Mouse (Mus musculus) liver, embryonic 14.5 days (tissue): ENCODE results near the gene Ak6. TPM values are rescaled to one million over a fixed set of nuclear protein-coding genes. Genes with fewer than 3 reads are reported as not detected.
A peak's percentile ranks its signal among the peaks of the same experiment; 100 is the strongest.

Source experiments
- ATAC-seq: fragments of 200-750 bp; cut with Nextera tagmentation; 2 replicates; pipeline ENCODE4 v1.8.0; 2017; ENCODE audit warnings: moderate number of reproducible peaks, mild to moderate bottlenecking, moderate library complexity; ENCODE audit not compliant: insufficient read depth
- DNase-seq, 3 experiments: peaks; one replicate each; pipeline ENCODE4 v3.0.0-alpha.2; 2012 to 2013; ENCODE audit warnings: low read depth in 3 of 3, low spot score in 3 of 3
- H3K27ac ChIP-seq: fragments of 300-500 bp; sonication (generic); 2 replicates; pipeline ENCODE4 v1.5.1; 2014; ENCODE audit warnings: moderate library complexity, mild to moderate bottlenecking, control low read depth, inconsistent platforms
- H3K27me3 ChIP-seq: fragments of 300-500 bp; sonication (generic); 2 replicates; pipeline ENCODE4 v1.6.1; 2014; ENCODE audit warnings: mild to moderate bottlenecking, low read length, moderate library complexity; ENCODE audit not compliant: control insufficient read depth, insufficient read depth
- H3K36me3 ChIP-seq: fragments of 300-500 bp; sonication (generic); replicated peaks from 2 replicates; pipeline ENCODE4 v1.6.1; 2014; ENCODE audit warnings: low read depth; ENCODE audit not compliant: control insufficient read depth, insufficient read depth
- H3K4me1 ChIP-seq, 2 experiments: fragments of 200-500 bp in 1 of 2; fragments of 300-500 bp in 1 of 2; sonication (generic) in 1 of 2; replicated peaks; 2 replicates each; pipeline ENCODE4 v1.6.1; 2012 to 2014; ENCODE audit warnings: antibody characterized with exemption in 1 of 2, inconsistent platforms in 1 of 2, low read length in 1 of 2; ENCODE audit not compliant: control insufficient read depth in 2 of 2, insufficient read depth in 2 of 2
- H3K4me2 ChIP-seq: fragments of 300-500 bp; sonication (generic); 2 replicates; pipeline ENCODE4 v1.6.1; 2014; ENCODE audit warnings: low read depth, mild to moderate bottlenecking, control low read depth, moderate library complexity
- H3K4me3 ChIP-seq, 2 experiments: fragments of 200-500 bp in 1 of 2; fragments of 300-500 bp in 1 of 2; sonication (generic) in 1 of 2; 2 replicates each; pipeline ENCODE4 v1.5.1; 2012 to 2014; ENCODE audit warnings: low read depth in 2 of 2, low read length in 2 of 2, mild to moderate bottlenecking in 2 of 2, control low read depth in 1 of 2, inconsistent platforms in 1 of 2, moderate library complexity in 1 of 2; ENCODE audit not compliant: insufficient read depth in 1 of 2
- H3K9ac ChIP-seq: fragments of 300-500 bp; sonication (generic); replicated peaks from 2 replicates; pipeline ENCODE4 v1.6.1; 2014; ENCODE audit warnings: mild to moderate bottlenecking, control low read depth, moderate library complexity
- H3K9me3 ChIP-seq: fragments of 300-500 bp; sonication (generic); 2 replicates; pipeline ENCODE4 v1.6.1; 2016; ENCODE audit warnings: low read length, mixed read lengths; ENCODE audit not compliant: control insufficient read depth
- CTCF ChIP-seq: IDR thresholded peaks from 2 replicates; pipeline ENCODE4 v1.5.1; 2016; ENCODE audit warnings: antibody characterized with exemption, low read depth, control low read depth
- EP300 ChIP-seq: IDR thresholded peaks from 2 replicates; pipeline ENCODE4 v1.6.1; 2016; ENCODE audit warnings: antibody characterized with exemption, low read depth
- WGBS: fragments of 180-500 bp; shearing (Covaris S2); extraction: QIAGEN DNeasy Blood & Tissue Kit; methylation state at CpG from one replicate; pipeline ENCODE4 v1.1.7; 2014; ENCODE audit not compliant: insufficient replicate concordance; 5-methylcytosine and 5-hydroxymethylcytosine counted together
- polyA plus RNA-seq, 2 experiments: library from polyadenylated mRNA; depleted of rRNA in 1 of 2; stranded (reverse) in 1 of 2; unstranded in 1 of 2; fragments of >200 nt; fragmentation: Nextera tagmentation in 1 of 2; extraction: Ambion mirVana in 1 of 2; gene quantifications; 2 replicates each; pipeline versions ENCODE4 v1.2.1 to v1.2.3; 2012 to 2014

The Ak6 gene
- polyA plus RNA-seq, 2 experiments: 111 to 191 TPM

GRCm38 (mm10) chr13:100642471-100643209 lies 8.1 kb upstream of the Ak6 start:
- DNase-seq (no peak), ATAC-seq (no peak)
- H3K9ac ChIP-seq: no peak overlapping the region
- H3K36me3 ChIP-seq: peaks cover 49% of the 10 kb centered on the region
- TF ChIP-seq CTCF (no peak), EP300 (no peak)
- WGBS: 77% methylated on average over 4 of the region's 4 CpGs
- H3K4me1 ChIP-seq: no peaks in the 10 kb centered on the region
- no peaks in the 10 kb centered on the region for H3K27me3 ChIP-seq
- H3K4me3 ChIP-seq: no peak overlapping the region
- H3K27ac ChIP-seq: no peak overlapping the region
- H3K4me2 ChIP-seq: no peak overlapping the region
- H3K9me3 ChIP-seq: no peaks in the 10 kb centered on the region

- no peak for DNase-seq
- no peaks in the 10 kb centered on the region for H3K27me3 ChIP-seq
- 86% methylated on average over 8 of the region's 8 CpGs for WGBS
These were observed 2.6 kb upstream of the Ak6 start for GRCm38 (mm10) chr13:100648223-100648622.

GRCm38 (mm10) chr13:100651439-100652186 lies 834 bp downstream of the Ak6 start, which contains the start of gene Taf9:
Gene Taf9, plus strand, starts transcription at chr13:100651579.
- Histone ChIP-seq H3K4me1 (peaks cover 0 to 5% of the 10 kb centered on the region in 2 experiments; a peak in 2 of 4 replicates), H3K4me2 (peak within 1 kb of the TSS; percentile 98), H3K9me3 (no peaks in the 10 kb centered on the region), H3K36me3 (peaks cover 16% of the 10 kb centered on the region), H3K9ac (peak within 1 kb of the TSS; percentile 93), H3K27ac (peak within 1 kb of the TSS; percentile 83), H3K4me3 (peak within 1 kb of the TSS; percentile 97 to 99), H3K27me3 (no peaks in the 10 kb centered on the region)
- TF ChIP-seq EP300 (no peak; the same call in 1 of the 2 replicates), CTCF (no peak)
- peak; percentile 70 for ATAC-seq
- peak in 1 of 3 experiments; percentile 14 for DNase-seq
- WGBS: under 1% methylated on average over 57 of the region's 63 CpGs

More at GRCm38 (mm10) chr13:100648223-100648622, 2.6 kb upstream of the Ak6 start:
- Histone ChIP-seq H3K9ac (no peak overlapping the region), H3K4me2 (no peak overlapping the region), H3K36me3 (peaks cover 27% of the 10 kb centered on the region), H3K4me1 (peaks cover 0 to 5% of the 10 kb centered on the region in 2 experiments; a peak in 2 of 4 replicates), H3K27ac (no peak overlapping the region), H3K4me3 (no peak overlapping the region), H3K9me3 (no peaks in the 10 kb centered on the region)
- no peak for ATAC-seq
- TF ChIP-seq CTCF: no peak
- TF ChIP-seq EP300: no peak

- Histone ChIP-seq H3K27ac (no peak overlapping the region), H3K4me1 (no peaks in the 10 kb centered on the region), H3K36me3 (peaks cover 11% of the 10 kb centered on the region), H3K4me3 (no peak overlapping the region), H3K27me3 (no peaks in the 10 kb centered on the region), H3K9ac (no peak overlapping the region), H3K4me2 (no peak overlapping the region), H3K9me3 (no peaks in the 10 kb centered on the region)
- 80% methylated on average over 5 of the region's 5 CpGs for WGBS
- DNase-seq (no peak), ATAC-seq (no peak)
- TF ChIP-seq CTCF (no peak), EP300 (no peak)
These were observed 7.3 kb downstream of the Ak6 start for GRCm38 (mm10) chr13:100658091-100658490.

GRCm38 (mm10) chr13:100659864-100660456 lies 9.2 kb downstream of the Ak6 start:
- ATAC-seq (0 out of 2 replicates have a peak, but pooled peaks have one; percentile 28), DNase-seq (peak in 2 of 3 experiments; percentile 49 to 61)
- Histone ChIP-seq H3K9ac (no peak overlapping the region), H3K9me3 (no peaks in the 10 kb centered on the region), H3K36me3 (peaks cover 4% of the 10 kb centered on the region), H3K4me3 (no peak overlapping the region), H3K27me3 (no peaks in the 10 kb centered on the region), H3K27ac (no peak overlapping the region), H3K4me1 (no peaks in the 10 kb centered on the region), H3K4me2 (no peak overlapping the region)
- 27% methylated on average over 4 of the region's 4 CpGs for WGBS
- TF ChIP-seq CTCF (peak; percentile 92), EP300 (no peak)
